Mouse (Mus musculus): ENCODE measurements around the gene C2.
"Not testable (repeated sequence)": the region's sequence is repeated elsewhere in the genome, so short reads cannot be mapped to it uniquely, and the experiment has no call there.

C2 gene

GRCm38 (mm10) chr17:34837464-34838324 lies 60.4 kb downstream of the C2 start:
- peak; percentile 26 for DNase-seq (ENCODE audit: extremely low spot score, low spot score)

GRCm38 (mm10) chr17:34836856-34837221 lies 61.2 kb downstream of the C2 start, which contains the start of the genes Stk19 and Dxo:
Gene Stk19 (minus strand): TSS chr17:34836945.
Gene Dxo (plus strand): TSS chr17:34837019.
- peak; percentile 98 for DNase-seq (ENCODE audit: extremely low spot score, low spot score)

- DNase-seq (ENCODE audit: extremely low spot score, low spot score) = no peak
These were observed 61.8 kb downstream of the C2 start for GRCm38 (mm10) chr17:34836155-34836855.

GRCm38 (mm10) chr17:34830776-34831175 lies 67.3 kb downstream of the C2 start:
- not testable (repeated sequence) for DNase-seq (ENCODE audit: extremely low spot score, low spot score)

GRCm38 (mm10) chr17:34814818-34815370 lies 83.2 kb downstream of the C2 start:
- no peak for DNase-seq (ENCODE audit: extremely low spot score, low spot score)

- peak; percentile 29 for DNase-seq (ENCODE audit: extremely low spot score, low spot score)
These were observed 84.3 kb downstream of the C2 start for GRCm38 (mm10) chr17:34813747-34814146.

Data from neural tube, embryonic 10.5 days (tissue).